Mouse (Mus musculus) natural killer cell, adult 2 months (primary cell): ENCODE measurements around the gene Ly6g6f.
"Not testable (repeated sequence)": the region's sequence is repeated elsewhere in the genome, so short reads cannot be mapped to it uniquely, and the experiment has no call there.

Source experiments
- DNase-seq, 2 experiments: peaks; one replicate each; pipeline ENCODE4 v3.0.0; 2022; ENCODE audit warnings: low spot score in 2 of 2

The Ly6g6f gene

DNA sequence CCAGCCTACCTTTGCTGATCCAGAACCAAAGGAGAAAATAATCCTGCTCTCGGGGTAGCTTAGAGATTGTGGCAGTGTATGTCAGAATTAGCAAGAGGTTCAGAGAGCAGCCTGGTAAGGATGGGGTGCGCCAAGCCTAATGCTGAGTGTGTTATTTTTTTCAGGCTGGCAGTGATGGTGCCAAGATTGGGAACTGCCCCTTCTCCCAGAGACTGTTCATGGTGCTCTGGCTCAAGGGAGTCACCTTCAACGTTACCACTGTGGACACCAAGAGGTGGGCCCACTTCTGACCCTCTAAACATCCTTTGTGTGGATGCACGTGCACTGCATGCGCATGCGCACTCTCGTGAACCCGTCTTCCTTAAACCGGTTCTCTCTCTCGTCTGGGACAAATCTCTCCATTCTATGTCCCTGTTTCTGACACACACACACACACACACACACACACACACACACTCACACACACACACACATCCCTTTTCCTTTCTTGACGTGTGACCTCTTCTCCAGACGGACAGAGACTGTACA, 33.1 kb downstream of the Ly6g6f start:
- DNase-seq: no peak

DNA sequence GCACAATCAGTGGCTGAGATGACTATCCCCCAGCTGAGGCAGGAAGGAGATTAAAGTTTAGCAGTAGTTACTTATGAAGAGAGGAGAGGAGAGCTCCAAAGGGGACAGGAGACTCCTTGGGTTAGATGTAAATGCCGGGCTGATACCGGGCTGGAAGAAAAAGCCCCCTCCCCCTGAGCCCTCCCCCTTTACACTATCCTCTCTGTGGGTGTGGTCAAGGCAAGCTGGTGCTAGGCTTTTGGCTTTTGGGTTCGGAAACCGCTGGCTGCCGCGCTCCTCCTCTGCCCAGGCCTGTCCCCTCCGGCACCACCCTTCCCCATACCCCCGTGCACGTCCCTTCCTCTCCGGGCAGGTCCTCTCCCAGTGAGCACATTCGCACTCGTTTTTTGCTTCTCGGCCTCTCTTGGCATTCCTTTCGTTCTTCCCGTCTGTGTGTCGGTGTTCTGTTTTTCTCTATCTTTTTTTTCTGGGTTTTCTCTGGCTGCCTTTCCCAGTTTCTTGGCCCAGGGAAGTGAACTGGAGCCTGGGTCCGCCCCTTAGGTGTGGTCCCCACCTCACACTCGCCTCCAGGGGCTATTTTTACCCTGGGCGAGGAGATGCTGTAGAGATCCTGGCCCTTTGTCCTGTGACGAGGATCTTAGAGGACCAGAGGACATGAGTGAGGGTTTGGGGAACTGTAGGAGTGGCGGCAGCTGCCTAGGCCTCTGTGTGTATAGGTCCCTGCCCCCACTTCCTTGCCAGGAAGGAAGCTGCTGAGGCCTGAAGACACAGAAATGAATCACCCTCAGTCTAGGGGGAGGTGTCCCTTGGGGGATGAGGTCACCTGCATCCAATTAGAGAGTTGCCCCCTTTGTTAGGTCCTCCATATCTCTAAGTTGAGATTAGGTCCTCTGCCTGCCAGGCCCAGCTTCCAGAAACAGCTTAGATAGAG, 34.0 kb downstream of the Ly6g6f start:
- DNase-seq: peak; percentile 82 to 89

DNA sequence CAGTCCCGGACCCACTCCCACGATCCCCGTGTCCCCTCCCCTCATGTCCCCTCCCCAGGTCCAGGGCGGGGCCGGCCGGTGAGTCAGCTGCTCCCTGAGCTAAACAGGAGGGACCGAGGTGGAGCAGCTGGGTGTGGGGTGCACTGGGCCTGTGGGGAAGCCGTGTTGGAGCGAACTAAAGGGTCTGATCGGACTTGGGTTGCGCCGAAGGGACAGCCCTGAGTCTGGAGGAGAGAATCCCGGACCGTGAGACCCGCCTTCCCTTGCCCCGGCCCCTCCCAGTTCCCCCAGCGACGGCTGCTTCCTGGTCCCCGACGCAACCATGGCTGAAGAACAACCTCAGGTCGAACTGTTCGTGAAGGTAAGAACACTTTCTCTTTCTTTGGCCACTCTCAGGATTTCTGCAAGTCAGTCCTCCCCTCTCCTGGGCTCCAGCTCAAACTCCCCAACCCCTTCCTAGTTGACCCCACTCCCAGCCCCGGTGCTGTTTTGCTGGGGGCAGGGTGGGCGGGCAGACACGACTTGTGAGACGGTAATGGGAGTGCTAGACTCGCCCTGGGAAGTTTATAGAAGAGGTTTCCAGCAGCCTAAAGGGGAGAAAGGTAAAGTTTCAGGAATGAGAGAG, 35.2 kb downstream of the Ly6g6f start:
- DNase-seq: peak; percentile 53 to 60

DNA sequence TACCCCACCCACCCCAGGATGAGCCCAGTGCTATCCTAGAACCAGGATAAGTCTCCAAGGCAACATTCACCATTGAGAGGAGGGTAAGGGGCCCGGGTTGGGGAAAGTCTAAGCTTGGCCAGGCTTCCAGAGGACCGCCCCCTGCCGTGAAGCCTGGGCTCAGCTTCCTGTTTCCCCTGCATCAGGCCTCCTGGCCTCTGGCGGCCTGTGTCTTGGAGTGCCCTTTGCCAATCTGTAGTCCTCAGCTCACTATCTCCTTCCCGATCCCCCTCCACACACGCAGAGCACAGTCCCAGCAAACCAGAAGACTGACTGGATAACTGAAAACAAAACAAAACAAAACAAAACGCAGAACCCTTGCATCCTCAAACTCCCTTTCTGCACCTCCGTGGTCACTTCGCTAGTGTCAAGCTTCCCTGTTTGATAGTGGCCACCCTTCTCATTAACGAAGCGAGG, 35.8 kb downstream of the Ly6g6f start, which contains the start of gene Clic1:
TSS of gene Clic1 (plus strand) at position 406 of the 456 bp plus-strand sequence.
- DNase-seq: no peak

- no peak for DNase-seq
These were observed 36.4 kb downstream of the Ly6g6f start for GRCm38 (mm10) chr17:35048932-35049440.

- DNase-seq: no peak
These were observed 37.1 kb downstream of the Ly6g6f start for GRCm38 (mm10) chr17:35048149-35048931.

- no peak for DNase-seq
These were observed 37.7 kb downstream of the Ly6g6f start for GRCm38 (mm10) chr17:35047688-35048087.

GRCm38 (mm10) chr17:35046681-35047455, 38.5 kb downstream of the Ly6g6f start, which contains the start of gene Msh5:
Msh5 (minus strand) TSS chr17:35046745.
- DNase-seq: peak; percentile 95 to 96

GRCm38 (mm10) chr17:35045807-35046680, 39.4 kb downstream of the Ly6g6f start:
- no peak for DNase-seq

GRCm38 (mm10) chr17:35044904-35045806, 40.3 kb downstream of the Ly6g6f start:
- DNase-seq: no peak

DNA sequence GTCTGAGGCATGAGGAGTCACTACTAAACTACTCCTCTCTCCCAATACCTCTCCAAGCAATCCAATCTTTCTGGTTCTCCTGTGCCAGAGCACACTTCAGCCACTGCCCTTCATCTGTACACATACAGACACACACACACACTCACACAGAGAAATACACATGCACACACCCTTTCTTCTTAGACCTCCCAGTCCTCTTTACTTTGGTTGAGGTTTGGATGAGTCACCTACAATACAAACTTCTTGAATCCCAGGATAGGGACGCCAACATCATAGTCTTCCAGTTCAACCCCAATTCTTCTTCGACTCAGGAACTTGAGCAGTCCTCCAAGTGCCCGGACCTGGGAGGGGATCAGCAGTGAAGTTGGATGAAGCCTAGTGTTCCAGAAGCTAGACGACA, 41.6 kb downstream of the Ly6g6f start:
- no peak for DNase-seq

DNA sequence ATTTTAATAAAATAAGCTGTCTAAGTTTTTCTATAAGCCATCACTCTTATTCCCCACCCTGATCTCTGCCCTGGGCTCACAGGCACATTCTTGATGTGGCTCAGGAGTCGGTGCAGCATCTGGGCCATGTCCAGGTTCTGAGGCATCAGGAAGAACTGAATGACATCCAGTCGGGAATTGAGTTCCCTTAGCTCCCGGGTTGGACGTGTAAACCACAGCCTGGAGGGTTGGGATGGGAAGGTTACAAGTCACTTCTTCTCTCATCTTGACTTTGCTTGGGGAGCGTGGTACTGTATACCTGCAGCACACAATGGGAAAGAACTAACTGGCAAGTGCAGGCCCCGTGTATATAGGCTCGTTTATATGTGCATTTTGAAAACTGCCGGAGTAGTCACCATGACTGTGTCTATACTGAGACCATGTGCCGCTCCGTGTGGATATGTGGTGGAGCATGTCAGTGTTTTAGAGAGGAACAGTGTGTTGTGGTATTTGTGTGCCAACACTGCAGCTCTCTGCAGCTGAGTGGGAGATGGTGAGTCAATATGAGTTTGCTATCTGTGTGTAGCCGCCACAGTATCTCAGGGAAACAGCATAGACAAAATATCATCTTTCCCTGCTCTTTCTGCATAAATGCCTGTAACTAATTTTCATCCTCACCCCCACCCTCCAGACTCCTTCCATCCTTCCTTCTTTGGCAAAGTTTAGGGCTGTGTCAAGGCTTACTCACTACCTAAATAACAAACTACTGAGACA, 46.1 kb downstream of the Ly6g6f start:
- no peak for DNase-seq

- DNase-seq: no peak
These were observed 50.5 kb downstream of the Ly6g6f start for GRCm38 (mm10) chr17:35034896-35035295.

DNA sequence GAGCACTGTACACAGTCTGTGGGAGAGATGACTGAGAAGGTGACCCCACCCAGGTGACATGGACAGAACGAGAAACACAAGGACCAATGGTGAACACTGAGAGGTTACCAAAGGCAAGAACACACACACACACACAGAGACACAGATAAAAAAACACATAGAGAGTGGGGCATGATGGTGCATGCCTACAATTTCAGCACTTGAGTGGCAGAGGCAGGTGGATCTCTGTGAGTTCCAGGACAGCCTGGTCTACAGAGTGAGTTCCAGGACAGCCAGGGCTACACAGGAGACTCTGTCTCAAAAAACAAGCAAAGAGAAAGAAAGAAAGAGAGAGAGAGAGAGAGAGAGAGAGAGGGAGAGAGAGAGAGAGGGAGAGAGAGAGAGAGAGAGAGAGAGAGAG, 51.7 kb downstream of the Ly6g6f start:
- DNase-seq: not testable (repeated sequence)

- DNase-seq: no peak
These were observed 53.0 kb downstream of the Ly6g6f start for GRCm38 (mm10) chr17:35032323-35032870.

DNA sequence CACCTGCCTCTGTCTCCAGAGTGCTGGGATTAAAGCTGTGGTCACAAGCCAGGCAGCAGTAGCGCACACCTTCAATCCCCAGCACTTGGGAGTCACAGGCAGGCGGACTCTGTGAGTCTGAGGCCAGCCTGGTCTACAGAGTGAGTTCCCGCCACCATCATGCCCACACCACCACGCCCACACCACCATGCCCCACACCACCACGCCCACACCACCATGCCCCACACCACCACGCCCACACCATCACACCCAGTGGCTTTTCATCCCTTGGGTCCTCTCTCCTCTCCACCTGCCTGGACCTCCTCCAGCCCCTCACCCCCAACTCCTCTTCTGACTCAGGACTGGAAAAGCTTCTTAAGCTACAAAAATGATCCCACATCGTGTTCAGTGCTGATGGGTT, 53.5 kb downstream of the Ly6g6f start:
- no peak for DNase-seq

DNA sequence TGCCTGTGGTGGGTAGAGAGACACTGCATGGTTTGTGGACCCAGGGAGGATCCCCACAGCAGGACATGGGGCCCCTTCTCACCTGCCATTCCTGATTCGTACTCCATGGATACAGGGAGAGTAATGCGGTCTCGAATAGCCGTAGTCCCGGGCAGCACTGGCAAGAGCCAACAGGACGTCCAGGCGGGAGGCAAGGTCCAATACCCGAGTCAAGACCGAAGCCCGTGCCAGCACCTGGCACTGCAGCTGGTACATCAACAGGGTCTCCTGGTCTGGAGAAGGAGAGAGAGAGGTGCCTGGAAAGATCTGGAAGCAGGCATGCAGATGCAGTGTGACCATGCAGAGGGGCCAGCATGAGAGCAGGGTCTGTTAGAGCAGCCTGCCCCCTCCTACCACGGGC, 54.1 kb downstream of the Ly6g6f start:
- no peak for DNase-seq
